Mouse (Mus musculus): Measurements from ENCODE around the gene Bivm. TPM values are rescaled to one million over a fixed set of nuclear protein-coding genes. Genes with fewer than 3 reads are reported as not detected.

The Bivm gene
- total RNA-seq, 2 experiments from 2014 or later: 38.4 to 41.8 TPM

DNA sequence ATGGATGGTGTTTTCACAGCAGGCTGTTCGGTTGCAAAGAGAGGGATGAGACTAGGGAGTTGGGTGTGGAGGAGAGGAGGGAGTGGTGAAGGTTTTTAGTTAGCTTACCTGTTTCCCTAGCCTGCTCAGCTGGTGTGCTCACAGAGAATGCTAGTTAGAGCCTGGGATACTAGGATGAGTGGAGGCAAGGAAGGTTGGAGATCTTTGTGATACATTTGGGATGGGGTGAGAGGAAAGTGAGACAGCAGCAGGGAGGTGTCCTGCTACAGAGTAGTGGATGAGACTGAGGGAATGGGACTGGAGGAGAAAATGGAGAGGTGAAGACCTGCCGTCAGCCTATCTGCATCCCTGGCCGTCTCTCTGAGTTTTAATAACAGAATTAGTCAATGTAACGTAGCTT, 53.9 kb downstream of the Bivm start:
- DNase-seq (ENCODE audit: low spot score in 2 of 2): no peak

GRCm38 (mm10) chr1:44173903-44174302, 55.1 kb downstream of the Bivm start:
- no peak for DNase-seq (ENCODE audit: low spot score in 2 of 2)

DNA sequence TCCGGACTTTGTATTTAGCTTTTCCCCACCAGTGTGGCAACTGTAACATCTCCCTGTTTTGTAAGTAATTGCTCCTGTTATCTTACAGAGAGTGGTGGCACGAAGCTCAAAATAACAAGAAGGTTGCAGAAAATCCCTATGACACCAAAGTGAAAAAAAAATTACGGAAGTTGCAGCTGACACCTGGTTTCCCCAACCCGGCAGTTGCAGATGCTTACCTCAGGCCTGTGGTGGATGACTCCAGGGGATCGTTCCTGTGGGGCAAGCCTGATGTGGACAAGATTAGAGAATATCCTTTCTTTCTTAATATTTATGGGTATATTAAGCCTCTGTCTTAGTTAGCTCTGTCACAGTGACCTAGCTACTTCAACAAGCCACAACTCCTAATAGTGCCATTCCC, 59.3 kb downstream of the Bivm start:
- DNase-seq (ENCODE audit: low spot score in 2 of 2): no peak

DNA sequence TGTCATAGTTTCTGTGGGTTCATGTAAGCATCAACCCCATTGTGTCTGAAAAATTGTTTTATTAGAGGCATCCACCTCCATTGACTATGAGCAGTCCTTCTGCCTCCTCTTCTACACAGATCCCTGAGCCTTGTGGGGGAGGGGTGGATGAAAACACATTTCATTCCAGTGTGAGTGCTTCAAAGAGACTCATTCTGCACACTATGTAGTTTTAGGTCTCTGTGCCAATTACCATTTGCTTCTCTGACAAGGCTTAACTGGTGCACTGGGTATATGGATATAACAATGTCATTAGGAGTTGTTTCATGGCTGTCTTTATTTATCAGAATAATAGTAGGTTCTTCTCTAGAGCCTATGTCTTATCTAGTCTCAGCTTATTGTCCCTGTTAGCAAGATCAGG, 67.6 kb downstream of the Bivm start:
- no peak for DNase-seq (ENCODE audit: low spot score in 2 of 2)

Other genes starting within 250 kb of the Bivm start
- gene Tpp2, start 185.3 kb upstream of the Bivm start, total RNA-seq (2021): 10 to 100 TPM; 53.0 to 56.8 TPM
- gene Mettl21c, start 98.9 kb upstream of the Bivm start, total RNA-seq (2021): not detected
- not detected for gene Gm8251, start 57.0 kb upstream of the Bivm start, total RNA-seq (2021)
- gene Tex30, start 16.5 kb upstream of the Bivm start, total RNA-seq (2021): 1 to 10 TPM; 6.2 to 8.2 TPM
- 10 to 100 TPM; 11.1 to 11.4 TPM for gene Kdelc1, start 149 bp upstream of the Bivm start, total RNA-seq (2021)
- 10 to 100 TPM; 18.4 to 22.5 TPM for gene Ercc5, start 28.8 kb downstream of the Bivm start, total RNA-seq (2021)
- gene Mettl21e, start 100.0 kb downstream of the Bivm start, total RNA-seq (2021): not detected

Data from layer of hippocampus, postnatal 14 days (tissue).